Mouse (Mus musculus): ENCODE measurements around the gene Gm49661. TPM values are rescaled to one million over a fixed set of nuclear protein-coding genes. Genes with fewer than 3 reads are reported as not detected.

The Gm49661 gene
- total and polyA plus RNA-seq, 2 experiments from 2014 or later = not detected

DNA sequence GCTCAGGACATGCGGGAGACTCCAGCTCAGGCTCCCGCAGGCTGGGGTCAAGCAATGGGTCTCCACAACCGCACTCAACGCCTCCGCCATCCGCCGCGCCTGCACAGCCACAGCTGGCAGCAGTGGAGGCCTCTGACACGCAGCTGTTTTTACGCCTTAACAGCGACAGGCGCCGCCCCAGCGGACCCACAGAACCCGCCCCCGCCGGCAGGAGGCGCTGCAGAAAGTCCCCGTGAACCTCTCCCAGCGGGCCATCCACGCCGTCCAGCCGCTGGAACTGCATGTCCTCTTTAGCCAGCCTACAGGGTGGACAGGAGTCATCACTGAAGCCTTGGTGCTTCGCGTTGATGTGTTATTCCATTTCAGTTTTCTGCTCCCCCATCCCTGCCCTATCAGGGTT lies 38.5 kb upstream of the Gm49661 start:
- Histone ChIP-seq H3K27ac (ENCODE audit: low read depth, low read length) (no peak overlapping the region), H3K9me3 (ENCODE audit: low read length) (no peaks in the 10 kb centered on the region), H3K27me3 (ENCODE audit: insufficient read depth, low read length) (peaks cover 14% of the 10 kb centered on the region), H3K9ac (no peak overlapping the region), H3K4me1 (ENCODE audit: insufficient read depth) (no peaks in the 10 kb centered on the region), H3K4me3 (ENCODE audit: low read depth, low read length) (no peak overlapping the region), H3K36me3 (ENCODE audit: insufficient read depth) (peaks cover 5% of the 10 kb centered on the region; the same call in 1 of the 2 replicates), H3K4me2 (ENCODE audit: low read depth) (no peak overlapping the region)
- 20% methylated on average over 25 of the region's 25 CpGs for WGBS
- no peak for ATAC-seq
- no peak for DNase-seq
- TF ChIP-seq CTCF (IDR thresholded peaks at IDR 0.05; ENCODE audit: low read depth) = 0 out of 2 replicates have a peak, but pooled peaks have one; percentile 18

DNA sequence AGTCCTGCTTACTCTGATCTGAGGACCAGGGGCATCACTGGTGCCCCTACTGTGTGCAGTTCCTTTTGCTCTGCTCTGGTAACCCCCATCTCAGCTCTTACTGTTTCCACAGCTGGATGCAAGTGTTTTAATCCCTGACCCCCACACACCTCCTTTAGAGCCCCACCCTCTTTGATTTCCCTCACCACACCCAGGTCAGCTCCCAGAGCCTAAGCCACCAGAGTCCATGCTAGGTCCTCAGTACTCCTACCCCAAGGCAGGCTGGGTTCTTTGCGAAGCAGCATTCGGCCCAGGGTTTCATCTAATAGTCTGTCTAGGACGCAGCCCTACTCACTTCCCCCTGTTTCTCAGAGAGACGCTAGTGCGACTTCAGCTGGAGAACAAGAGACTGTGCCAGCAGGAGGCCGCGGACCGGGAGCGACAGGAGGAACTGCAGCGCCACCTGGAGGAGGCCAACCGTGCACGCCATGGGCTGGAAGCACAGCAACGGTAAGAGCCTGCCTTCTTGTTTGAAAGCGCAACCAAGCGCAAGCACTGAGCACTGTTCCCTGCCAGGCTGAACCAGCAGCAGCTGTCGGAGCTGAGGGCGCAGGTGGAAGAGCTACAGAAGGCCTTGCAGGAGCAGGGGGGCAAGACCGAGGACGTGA lies 28.5 kb upstream of the Gm49661 start:
- peak; percentile 88 for ATAC-seq
- peak; percentile 93 for TF ChIP-seq CTCF (IDR thresholded peaks at IDR 0.05; ENCODE audit: low read depth)
- no peaks in the 10 kb centered on the region for H3K27me3 ChIP-seq (ENCODE audit: insufficient read depth, low read length)
- no peaks in the 10 kb centered on the region for H3K9me3 ChIP-seq (ENCODE audit: low read length)
- H3K27ac ChIP-seq (ENCODE audit: low read depth, low read length) = no peak overlapping the region
- H3K36me3 ChIP-seq (ENCODE audit: insufficient read depth) = peaks cover 14% of the 10 kb centered on the region
- WGBS = 3% methylated on average over 19 of the region's 19 CpGs
- no peak overlapping the region for H3K4me3 ChIP-seq (ENCODE audit: low read depth, low read length)
- no peaks in the 10 kb centered on the region for H3K4me1 ChIP-seq (ENCODE audit: insufficient read depth)
- H3K4me2 ChIP-seq (ENCODE audit: low read depth) = no peak overlapping the region
- H3K9ac ChIP-seq = peak overlapping the region; percentile 25; the same call in 1 of the 2 replicates
- DNase-seq = peak; percentile 90

DNA sequence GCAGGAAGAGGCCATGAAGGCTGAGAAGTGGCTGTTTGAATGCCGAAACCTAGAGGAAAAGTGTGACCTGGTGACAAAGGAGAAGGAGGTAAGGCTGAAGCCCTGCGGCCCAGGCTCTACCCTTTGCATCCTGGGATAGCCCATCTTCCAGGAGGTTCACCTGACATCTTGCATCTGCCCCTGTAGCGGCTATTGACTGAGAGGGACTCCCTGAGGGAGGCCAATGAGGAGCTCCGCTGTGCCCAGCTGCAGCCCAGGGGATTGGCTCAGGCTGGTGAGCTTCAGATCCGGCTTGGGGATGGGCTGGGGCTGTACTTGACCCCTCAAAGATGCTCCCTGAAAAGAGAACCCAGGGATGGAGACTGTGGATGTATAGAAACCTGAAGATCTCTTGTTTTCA lies 27.7 kb upstream of the Gm49661 start:
- H3K9me3 ChIP-seq (ENCODE audit: low read length) = no peaks in the 10 kb centered on the region
- H3K4me1 ChIP-seq (ENCODE audit: insufficient read depth) = no peaks in the 10 kb centered on the region
- no peak for TF ChIP-seq CTCF (IDR thresholded peaks at IDR 0.05; ENCODE audit: low read depth)
- no peak overlapping the region for H3K4me2 ChIP-seq (ENCODE audit: low read depth)
- DNase-seq (no peak), ATAC-seq (no peak)
- no peak overlapping the region for H3K27ac ChIP-seq (ENCODE audit: low read depth, low read length)
- no peaks in the 10 kb centered on the region for H3K27me3 ChIP-seq (ENCODE audit: insufficient read depth, low read length)
- 84% methylated on average over 5 of the region's 5 CpGs for WGBS
- peaks cover 7% of the 10 kb centered on the region; the same call in 1 of the 2 replicates for H3K36me3 ChIP-seq (ENCODE audit: insufficient read depth)
- no peak overlapping the region for H3K9ac ChIP-seq
- no peak overlapping the region for H3K4me3 ChIP-seq (ENCODE audit: low read depth, low read length)

DNA sequence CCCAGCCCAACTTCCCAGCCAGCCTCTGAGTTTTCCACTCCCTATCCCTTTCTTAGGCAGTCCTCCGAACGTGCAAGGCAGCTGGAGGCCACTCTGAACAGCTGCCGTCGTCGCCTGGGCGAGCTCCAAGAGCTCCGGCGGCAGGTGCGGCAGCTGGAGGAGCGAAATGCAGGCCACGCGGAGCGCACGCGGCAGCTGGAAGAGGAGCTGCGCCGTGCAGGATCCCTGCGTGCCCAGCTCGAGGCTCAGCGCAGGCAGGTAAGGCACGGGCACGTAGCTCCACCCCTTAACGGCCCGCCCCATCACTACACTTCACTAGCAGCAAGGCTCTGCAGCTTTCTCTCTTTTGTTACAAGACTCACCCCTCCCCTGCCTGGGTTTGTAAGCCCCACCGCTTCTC lies 26.4 kb upstream of the Gm49661 start:
- no peak for TF ChIP-seq CTCF (IDR thresholded peaks at IDR 0.05; ENCODE audit: low read depth)
- no peak overlapping the region for H3K9ac ChIP-seq
- peaks cover 7% of the 10 kb centered on the region for H3K4me1 ChIP-seq (ENCODE audit: insufficient read depth)
- 19% methylated on average over 25 of the region's 25 CpGs for WGBS
- 0 out of 2 replicates have a peak, but pooled peaks cover 3% of the 10 kb centered on the region for H3K36me3 ChIP-seq (ENCODE audit: insufficient read depth)
- ATAC-seq = peak; percentile 32; the same call in 1 of the 2 replicates
- H3K4me3 ChIP-seq (ENCODE audit: low read depth, low read length) = no peak overlapping the region
- peak; percentile 44 for DNase-seq
- H3K27ac ChIP-seq (ENCODE audit: low read depth, low read length) = no peak overlapping the region
- peak overlapping the region; percentile 10; the same call in 1 of the 2 replicates for H3K4me2 ChIP-seq (ENCODE audit: low read depth)
- no peaks in the 10 kb centered on the region for H3K9me3 ChIP-seq (ENCODE audit: low read length)
- H3K27me3 ChIP-seq (ENCODE audit: insufficient read depth, low read length) = no peaks in the 10 kb centered on the region

DNA sequence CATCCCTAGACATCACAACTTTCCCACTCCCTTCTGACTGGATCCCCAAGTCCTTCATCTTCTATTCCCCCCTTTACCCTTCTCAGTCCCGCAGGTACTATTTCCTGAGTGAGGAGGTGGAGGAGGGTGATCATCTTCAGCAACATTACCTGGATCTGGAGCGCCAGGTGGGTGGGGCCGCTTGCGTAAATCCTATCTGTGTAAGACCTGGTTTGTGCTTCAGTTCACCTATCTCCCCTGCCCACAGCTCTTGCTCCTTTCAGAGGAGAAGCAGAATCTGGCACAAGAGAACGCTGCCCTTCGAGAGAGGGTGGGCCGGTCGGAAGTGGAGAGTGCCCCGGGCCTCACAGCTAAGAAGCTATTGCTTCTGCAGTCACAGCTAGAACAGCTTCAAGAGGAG lies 25.1 kb upstream of the Gm49661 start:
- no peak overlapping the region for H3K9ac ChIP-seq
- DNase-seq (no peak), ATAC-seq (no peak)
- no peaks in the 10 kb centered on the region for H3K27me3 ChIP-seq (ENCODE audit: insufficient read depth, low read length)
- H3K4me3 ChIP-seq (ENCODE audit: low read depth, low read length) = no peak overlapping the region
- H3K4me1 ChIP-seq (ENCODE audit: insufficient read depth) = peaks cover 10% of the 10 kb centered on the region
- 96% methylated on average over 9 of the region's 9 CpGs for WGBS
- no peaks in the 10 kb centered on the region for H3K9me3 ChIP-seq (ENCODE audit: low read length)
- H3K36me3 ChIP-seq (ENCODE audit: insufficient read depth) = 0 out of 2 replicates have a peak, but pooled peaks cover 3% of the 10 kb centered on the region
- no peak overlapping the region for H3K27ac ChIP-seq (ENCODE audit: low read depth, low read length)
- no peak overlapping the region for H3K4me2 ChIP-seq (ENCODE audit: low read depth)
- TF ChIP-seq CTCF (IDR thresholded peaks at IDR 0.05; ENCODE audit: low read depth) = no peak

DNA sequence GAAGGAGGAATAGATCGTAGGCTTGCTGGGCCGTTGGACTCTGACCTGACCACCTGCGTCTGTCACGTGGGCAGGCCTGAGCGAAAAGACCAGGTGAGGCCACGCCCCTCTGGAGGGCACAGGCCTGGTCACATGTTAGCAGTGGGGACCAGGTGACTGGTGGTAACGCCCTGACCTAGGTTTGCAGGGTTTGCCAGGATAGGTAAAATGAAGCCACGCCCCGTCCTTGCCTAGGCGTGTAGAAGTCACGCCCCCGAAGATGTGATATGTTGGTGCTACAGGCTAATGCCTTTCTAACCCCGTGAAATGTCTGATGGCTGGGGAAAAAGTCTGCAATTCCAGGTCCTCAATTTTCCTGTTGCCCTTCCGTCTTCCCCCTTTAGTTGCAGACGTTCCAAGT lies 21.6 kb upstream of the Gm49661 start:
- H3K4me3 ChIP-seq (ENCODE audit: low read depth, low read length) = peak overlapping the region; percentile 69
- peaks cover 11% of the 10 kb centered on the region for H3K4me1 ChIP-seq (ENCODE audit: insufficient read depth)
- H3K27ac ChIP-seq (ENCODE audit: low read depth, low read length) = peak overlapping the region; percentile 70
- no peaks in the 10 kb centered on the region for H3K36me3 ChIP-seq (ENCODE audit: insufficient read depth)
- H3K4me2 ChIP-seq (ENCODE audit: low read depth) = peak overlapping the region; percentile 92
- H3K9ac ChIP-seq = peak overlapping the region; percentile 85
- WGBS = 5% methylated on average over 15 of the region's 15 CpGs
- no peaks in the 10 kb centered on the region; the same call in 1 of the 2 replicates for H3K27me3 ChIP-seq (ENCODE audit: insufficient read depth, low read length)
- H3K9me3 ChIP-seq (ENCODE audit: low read length) = no peaks in the 10 kb centered on the region
- peak; percentile 55 for DNase-seq
- no peak for TF ChIP-seq CTCF (IDR thresholded peaks at IDR 0.05; ENCODE audit: low read depth)
- peak; percentile 21 for ATAC-seq

DNA sequence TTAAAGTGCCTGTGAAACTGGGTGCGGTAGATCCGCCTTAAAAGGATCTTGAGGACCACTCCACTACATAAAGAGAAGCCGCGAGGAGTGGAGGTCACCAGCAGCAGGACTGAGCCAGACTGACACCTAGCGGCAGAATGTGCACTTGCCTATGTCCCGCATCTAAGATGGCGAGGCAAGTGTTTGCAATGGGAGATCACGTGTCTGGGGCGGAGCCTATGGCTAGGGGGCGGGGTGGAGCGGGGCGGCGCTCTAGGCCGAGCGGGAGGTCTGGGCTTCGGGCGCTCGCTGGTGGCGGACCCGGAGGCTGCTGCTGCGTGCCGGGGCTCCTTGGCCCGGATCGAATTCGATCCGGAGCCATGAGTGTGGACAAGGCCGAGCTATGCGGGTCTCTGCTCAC lies 21.1 kb upstream of the Gm49661 start, which contains the start of gene Hook2:
Gene Hook2, plus strand, starts transcription at position 255 of the 400 bp plus-strand sequence.
- Histone ChIP-seq H3K27ac (ENCODE audit: low read depth, low read length) (peak within 1 kb of the TSS; percentile 87), H3K36me3 (ENCODE audit: insufficient read depth) (no peaks in the 10 kb centered on the region), H3K27me3 (ENCODE audit: insufficient read depth, low read length) (no peaks in the 10 kb centered on the region; the same call in 1 of the 2 replicates), H3K4me3 (ENCODE audit: low read depth, low read length) (peak within 1 kb of the TSS; percentile 69), H3K4me2 (ENCODE audit: low read depth) (peak within 1 kb of the TSS; percentile 92), H3K4me1 (ENCODE audit: insufficient read depth) (peaks cover 13% of the 10 kb centered on the region), H3K9ac (peak within 1 kb of the TSS; percentile 85), H3K9me3 (ENCODE audit: low read length) (no peaks in the 10 kb centered on the region)
- 6% methylated on average over 28 of the region's 28 CpGs for WGBS
- TF ChIP-seq CTCF (IDR thresholded peaks at IDR 0.05; ENCODE audit: low read depth) = peak; percentile 98
- ATAC-seq (peak; percentile 87), DNase-seq (peak; percentile 98)

All from forebrain, postnatal 0 days (tissue).